Mouse (Mus musculus) urinary bladder, adult 18-20 months (tissue): ENCODE data around the gene Gm3298.
"Not testable (repeated sequence)": the region's sequence is repeated elsewhere in the genome, so short reads cannot be mapped to it uniquely, and the experiment has no call there.

Experiments
- DNase-seq, 2 experiments: peaks; one replicate each; pipeline ENCODE4 v3.0.0; 2022; ENCODE audit warnings: low spot score in 2 of 2, mixed read lengths in 2 of 2

Gene Gm3298

DNA sequence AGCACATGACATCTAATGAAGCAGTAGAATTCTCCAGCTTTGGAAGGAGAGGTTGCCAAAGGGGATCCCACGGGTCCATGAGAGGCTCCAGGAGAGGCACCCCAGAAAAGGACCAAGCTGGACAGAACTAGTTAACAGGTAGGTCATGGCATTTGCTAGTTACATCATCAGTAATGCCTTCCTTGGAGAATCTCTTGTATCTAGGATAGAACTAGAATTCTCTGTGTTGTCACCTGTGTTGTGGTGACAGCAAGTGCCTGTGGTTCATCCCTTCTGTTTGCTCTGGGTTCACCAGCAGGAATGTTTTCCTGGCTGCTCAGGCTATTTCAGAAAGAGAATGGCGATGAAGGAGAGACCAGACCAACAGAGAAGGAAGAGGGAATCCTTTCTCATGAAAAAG lies at the start of gene Gm3298:
Gm3298 (plus strand) TSS at position 301 of the 400 bp plus-strand sequence.
- DNase-seq = not testable (repeated sequence)

DNA sequence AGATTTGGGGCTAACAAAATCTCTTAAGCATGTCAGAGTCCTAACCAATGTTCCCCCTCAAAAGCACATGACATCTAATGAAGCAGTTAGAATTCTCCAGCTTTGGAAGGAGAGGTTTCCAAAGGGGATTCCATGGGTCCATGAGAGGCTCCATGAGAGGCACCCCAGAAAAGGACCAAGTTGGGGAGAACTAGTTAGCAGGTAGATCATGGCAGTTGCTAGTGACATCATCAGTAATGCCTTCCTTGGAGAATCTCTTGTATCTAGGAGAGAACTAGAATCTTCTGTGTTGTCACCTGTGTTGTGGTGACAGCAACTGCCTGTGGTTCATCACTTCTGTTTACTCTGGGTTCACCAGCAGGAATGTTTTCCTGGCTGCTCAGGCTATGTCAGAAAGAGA lies 32.1 kb upstream of the Gm3298 start, which contains the start of gene Gm8297:
Gm8297 (plus strand) TSS at position 301 of the 400 bp plus-strand sequence.
- not testable (repeated sequence) for DNase-seq

DNA sequence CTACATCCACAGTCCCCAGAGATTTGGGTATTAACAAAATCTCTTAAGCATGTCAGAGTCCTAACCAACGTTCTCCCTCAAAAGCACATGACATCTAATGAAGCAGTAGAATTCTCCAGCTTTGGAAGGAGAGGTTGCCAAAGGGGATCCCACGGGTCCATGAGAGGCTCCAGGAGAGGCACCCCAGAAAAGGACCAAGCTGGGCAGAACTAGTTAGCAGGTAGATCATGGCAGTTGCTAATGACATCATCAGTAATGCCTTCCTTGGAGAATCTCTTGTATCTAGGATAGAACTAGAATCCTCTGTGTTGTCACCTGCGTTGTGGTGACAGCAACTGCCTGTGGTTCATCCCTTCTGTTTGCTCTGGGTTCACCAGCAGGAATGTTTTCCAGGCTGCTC lies 34.6 kb downstream of the Gm3298 start, which contains the start of gene 4930555G01Rik:
4930555G01Rik (plus strand) TSS at position 301 of the 400 bp plus-strand sequence.
- DNase-seq = not testable (repeated sequence)
